Mouse (Mus musculus) midbrain, embryonic 10.5 days (tissue): ENCODE data around the gene Mtor. TPM values are rescaled to one million over a fixed set of nuclear protein-coding genes. Genes with fewer than 3 reads are reported as not detected.

Experiments
- DNase-seq: peaks from one replicate; pipeline ENCODE4 v3.0.0-alpha.2; 2017; ENCODE audit warnings: low spot score
- H3K27ac ChIP-seq: fragments of 300-500 bp; sonication (generic); replicated peaks from 2 replicates; pipeline ENCODE4 v1.5.1; 2016; ENCODE audit warnings: mild to moderate bottlenecking
- H3K27me3 ChIP-seq: fragments of 300-500 bp; sonication (generic); 2 replicates; pipeline ENCODE4 v1.6.1; 2016; ENCODE audit warnings: low read depth, mild to moderate bottlenecking; ENCODE audit not compliant: poor library complexity, severe bottlenecking
- H3K36me3 ChIP-seq: fragments of 300-500 bp; sonication (generic); 2 replicates; pipeline ENCODE4 v1.6.1; 2016; ENCODE audit warnings: mild to moderate bottlenecking, moderate library complexity
- H3K4me1 ChIP-seq: fragments of 300-500 bp; sonication (generic); 2 replicates; pipeline ENCODE4 v1.6.1; 2016
- H3K4me3 ChIP-seq: fragments of 300-500 bp; sonication (generic); 2 replicates; pipeline ENCODE4 v1.5.1; 2016; ENCODE audit warnings: mild to moderate bottlenecking, moderate library complexity
- H3K9me3 ChIP-seq: fragments of 300-500 bp; sonication (generic); replicated peaks from 2 replicates; pipeline ENCODE4 v1.6.1; 2016; ENCODE audit warnings: mild to moderate bottlenecking
- WGBS: fragments of 180-500 bp; shearing (Covaris S2); methylation state at CpG from one replicate; pipeline ENCODE4 v1.1.7; 2016; 5-methylcytosine and 5-hydroxymethylcytosine counted together
- polyA plus RNA-seq: library from polyadenylated mRNA; unstranded; fragments of >200 nt; fragmentation: Nextera tagmentation; extraction: Ambion mirVana; gene quantifications from 2 replicates; pipeline ENCODE4 v1.2.1, GENCODE M21; 2016

Gene Mtor
- polyA plus RNA-seq, 1 experiment from 2014 or later, result 20.8 TPM

DNA sequence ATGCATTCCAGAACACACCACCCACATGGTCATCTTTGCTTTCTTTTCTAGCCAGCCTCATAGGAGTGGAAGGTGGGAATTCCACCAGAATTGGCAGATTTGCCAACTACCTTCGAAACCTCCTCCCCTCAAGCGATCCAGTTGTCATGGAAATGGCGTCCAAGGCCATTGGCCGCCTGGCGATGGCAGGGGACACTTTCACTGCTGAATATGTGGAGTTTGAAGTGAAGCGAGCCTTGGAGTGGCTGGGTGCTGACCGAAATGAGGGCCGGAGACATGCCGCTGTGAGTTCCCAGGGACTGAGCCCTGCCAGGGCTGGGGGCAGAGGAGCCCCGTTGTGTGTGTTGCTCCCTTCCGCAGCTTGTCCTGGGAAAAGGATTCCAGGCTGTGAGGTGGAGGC is 5.3 kb downstream of the Mtor start:
- 94% methylated on average over 11 of the region's 11 CpGs for WGBS
- H3K9me3 ChIP-seq, result no peaks in the 10 kb centered on the region
- H3K36me3 ChIP-seq, result peaks cover 72% of the 10 kb centered on the region
- peaks cover 21% of the 10 kb centered on the region for H3K4me1 ChIP-seq
- no peak overlapping the region for H3K4me3 ChIP-seq
- DNase-seq, result no peak
- H3K27ac ChIP-seq, result no peak overlapping the region
- no peaks in the 10 kb centered on the region for H3K27me3 ChIP-seq

DNA sequence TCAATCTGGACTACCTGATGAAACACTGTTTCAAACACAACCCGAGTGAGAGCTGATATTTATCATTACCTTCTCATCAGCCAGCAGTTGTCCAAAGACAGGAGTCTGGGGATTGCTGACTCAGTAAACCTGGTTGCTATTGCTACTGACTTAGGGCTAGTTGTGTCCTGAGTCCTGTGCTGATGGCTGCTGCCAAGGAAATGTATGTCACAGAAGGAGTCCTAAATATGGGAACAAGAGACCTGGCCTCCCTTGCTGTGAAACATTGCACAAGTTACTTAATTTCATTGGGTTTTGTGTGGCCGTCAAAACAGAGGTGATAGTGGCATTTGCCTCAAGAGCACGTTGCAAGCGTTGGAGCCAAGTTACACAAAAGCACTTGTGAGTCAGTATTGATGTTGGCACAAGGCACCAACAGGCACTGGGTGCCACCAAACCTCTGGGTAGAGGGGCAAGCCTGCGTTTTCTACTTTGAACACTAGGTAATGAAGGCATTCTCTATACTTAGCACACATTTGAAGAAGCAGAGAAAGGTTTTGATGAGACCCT is 7.1 kb downstream of the Mtor start:
- DNase-seq, result no peak
- WGBS, result 95% methylated on average over 5 of the region's 5 CpGs
- Histone ChIP-seq H3K4me3 (no peak overlapping the region), H3K4me1 (peaks cover 8% of the 10 kb centered on the region), H3K27ac (no peak overlapping the region), H3K36me3 (peaks cover 91% of the 10 kb centered on the region), H3K27me3 (no peaks in the 10 kb centered on the region), H3K9me3 (no peaks in the 10 kb centered on the region)

- H3K9me3 ChIP-seq, result no peaks in the 10 kb centered on the region
- 66% methylated on average over 12 of the region's 12 CpGs for WGBS
- H3K27ac ChIP-seq, result 0 out of 2 replicates have a peak overlapping the region, but pooled peaks have one; percentile 1
- H3K4me3 ChIP-seq, result no peak overlapping the region
- peaks cover 100% of the 10 kb centered on the region for H3K36me3 ChIP-seq
- no peaks in the 10 kb centered on the region for H3K27me3 ChIP-seq
- DNase-seq, result no peak
- peaks cover 12% of the 10 kb centered on the region; the same call in 1 of the 2 replicates for H3K4me1 ChIP-seq
Observed at GRCm38 (mm10) chr4:148460656-148461284, 12.4 kb downstream of the Mtor start.

- 81% methylated on average over 4 of the region's 4 CpGs for WGBS
- Histone ChIP-seq H3K36me3 (peaks cover 100% of the 10 kb centered on the region), H3K9me3 (no peaks in the 10 kb centered on the region), H3K4me1 (peaks cover 12% of the 10 kb centered on the region; the same call in 1 of the 2 replicates), H3K27ac (no peak overlapping the region), H3K27me3 (no peaks in the 10 kb centered on the region), H3K4me3 (no peak overlapping the region)
- no peak for DNase-seq
Observed at GRCm38 (mm10) chr4:148461772-148462171, 13.4 kb downstream of the Mtor start.

DNA sequence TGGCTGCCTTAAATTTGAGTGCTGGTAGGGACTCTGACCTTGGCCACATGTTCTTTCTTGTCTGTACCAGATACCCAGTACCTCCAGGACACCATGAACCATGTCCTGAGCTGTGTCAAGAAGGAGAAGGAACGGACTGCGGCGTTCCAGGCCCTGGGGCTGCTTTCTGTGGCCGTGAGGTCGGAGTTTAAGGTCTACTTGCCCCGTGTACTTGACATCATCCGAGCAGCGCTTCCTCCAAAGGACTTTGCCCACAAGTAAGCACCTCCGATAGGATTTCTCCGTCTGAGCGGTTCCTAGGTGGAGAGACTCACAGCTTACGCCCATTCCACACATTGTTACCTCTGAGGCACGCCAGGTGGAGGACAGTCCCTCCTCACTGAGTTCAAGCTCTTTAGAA is 14.3 kb downstream of the Mtor start:
- Histone ChIP-seq H3K27me3 (no peaks in the 10 kb centered on the region), H3K9me3 (no peaks in the 10 kb centered on the region), H3K4me3 (no peak overlapping the region), H3K36me3 (peaks cover 100% of the 10 kb centered on the region), H3K4me1 (peaks cover 12% of the 10 kb centered on the region; the same call in 1 of the 2 replicates), H3K27ac (no peak overlapping the region)
- no peak for DNase-seq
- 96% methylated on average over 13 of the region's 13 CpGs for WGBS

- no peaks in the 10 kb centered on the region for H3K9me3 ChIP-seq
- no peaks in the 10 kb centered on the region for H3K27me3 ChIP-seq
- H3K4me3 ChIP-seq, result no peak overlapping the region
- no peak for DNase-seq
- peaks cover 12% of the 10 kb centered on the region; the same call in 1 of the 2 replicates for H3K4me1 ChIP-seq
- WGBS, result 89% methylated on average over 14 of the region's 14 CpGs
- H3K27ac ChIP-seq, result no peak overlapping the region
- H3K36me3 ChIP-seq, result peaks cover 100% of the 10 kb centered on the region
Observed at GRCm38 (mm10) chr4:148463208-148463960, 15.0 kb downstream of the Mtor start.

DNA sequence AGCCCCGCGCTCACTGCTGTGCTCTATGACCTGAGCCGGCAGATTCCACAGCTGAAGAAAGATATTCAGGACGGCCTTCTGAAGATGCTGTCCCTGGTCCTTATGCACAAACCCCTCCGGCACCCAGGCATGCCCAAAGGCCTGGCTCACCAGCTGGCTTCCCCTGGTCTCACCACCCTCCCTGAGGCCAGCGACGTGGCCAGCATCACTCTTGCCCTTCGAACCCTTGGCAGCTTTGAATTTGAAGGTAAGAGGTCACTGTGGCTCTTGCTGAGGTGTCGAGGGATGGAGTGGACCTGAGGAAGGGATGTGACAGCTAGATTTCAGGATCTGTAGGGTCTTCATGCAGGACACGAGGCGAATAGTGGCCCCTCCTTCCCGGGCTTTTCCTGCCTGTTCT is 15.9 kb downstream of the Mtor start:
- Histone ChIP-seq H3K4me1 (peaks cover 12% of the 10 kb centered on the region; the same call in 1 of the 2 replicates), H3K4me3 (no peak overlapping the region), H3K36me3 (peaks cover 100% of the 10 kb centered on the region), H3K27ac (no peak overlapping the region), H3K27me3 (no peaks in the 10 kb centered on the region), H3K9me3 (no peaks in the 10 kb centered on the region)
- DNase-seq, result no peak
- 94% methylated on average over 12 of the region's 12 CpGs for WGBS

- WGBS, result 96% methylated on average over 12 of the region's 12 CpGs
- peaks cover 100% of the 10 kb centered on the region for H3K36me3 ChIP-seq
- H3K4me3 ChIP-seq, result no peak overlapping the region
- DNase-seq, result no peak
- H3K4me1 ChIP-seq, result peaks cover 12% of the 10 kb centered on the region; the same call in 1 of the 2 replicates
- H3K9me3 ChIP-seq, result no peaks in the 10 kb centered on the region
- no peaks in the 10 kb centered on the region for H3K27me3 ChIP-seq
- H3K27ac ChIP-seq, result no peak overlapping the region
Observed at GRCm38 (mm10) chr4:148464869-148465268, 16.5 kb downstream of the Mtor start.

DNA sequence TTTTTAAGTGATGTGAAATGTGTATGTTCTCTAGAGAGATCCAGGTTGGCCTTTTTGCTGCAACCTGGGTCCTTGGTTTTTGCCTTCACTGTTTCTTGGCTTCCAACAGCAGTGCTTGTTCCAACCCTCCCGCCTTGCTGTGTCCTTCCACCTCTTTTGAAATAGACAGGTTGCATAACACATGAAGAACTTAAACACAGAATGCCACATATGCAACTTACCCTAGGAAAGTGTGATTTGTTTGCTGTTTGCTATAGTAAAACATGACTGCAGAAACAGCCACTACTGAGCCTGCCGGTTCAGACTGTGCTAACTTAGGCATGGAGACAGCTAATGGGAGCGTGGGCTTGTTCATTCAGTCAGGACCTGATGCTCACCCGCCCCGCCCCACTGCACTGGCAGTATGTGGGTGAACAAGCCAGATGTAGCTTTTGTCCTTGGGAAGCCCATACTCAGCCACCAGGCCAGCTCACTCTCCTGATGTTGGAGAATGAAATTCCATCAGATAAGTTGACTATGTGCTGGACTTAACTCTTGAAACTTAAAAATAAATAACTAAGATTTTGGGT is 18.2 kb downstream of the Mtor start:
- Histone ChIP-seq H3K27ac (no peak overlapping the region), H3K27me3 (no peaks in the 10 kb centered on the region), H3K36me3 (peaks cover 100% of the 10 kb centered on the region), H3K4me1 (no peaks in the 10 kb centered on the region), H3K4me3 (no peak overlapping the region), H3K9me3 (no peaks in the 10 kb centered on the region)
- 93% methylated on average over 5 of the region's 5 CpGs for WGBS
- no peak for DNase-seq

DNA sequence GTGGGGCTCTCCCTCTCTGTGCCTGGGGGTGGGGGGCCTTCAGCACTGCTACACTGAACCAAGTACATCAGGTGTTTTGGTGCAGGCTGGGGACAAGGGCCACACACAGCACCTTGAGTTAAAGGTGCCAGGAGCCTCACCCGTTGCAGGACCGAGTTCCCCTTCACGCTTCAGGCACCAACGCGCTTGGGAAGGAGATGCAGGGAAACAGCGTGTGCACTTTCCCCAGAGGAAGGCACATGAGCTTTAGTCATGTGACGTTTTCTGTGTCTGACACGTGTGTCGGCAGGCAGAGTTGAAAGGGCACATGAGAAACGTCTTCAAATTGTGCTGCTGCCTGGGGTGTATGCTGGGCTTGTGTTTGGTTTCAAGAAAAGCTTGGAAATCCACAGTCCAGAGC is 20.0 kb downstream of the Mtor start:
- Histone ChIP-seq H3K9me3 (no peaks in the 10 kb centered on the region), H3K4me1 (no peaks in the 10 kb centered on the region), H3K27ac (no peak overlapping the region), H3K27me3 (no peaks in the 10 kb centered on the region), H3K4me3 (no peak overlapping the region), H3K36me3 (peaks cover 100% of the 10 kb centered on the region)
- DNase-seq, result no peak
- WGBS, result 94% methylated on average over 10 of the region's 10 CpGs

DNA sequence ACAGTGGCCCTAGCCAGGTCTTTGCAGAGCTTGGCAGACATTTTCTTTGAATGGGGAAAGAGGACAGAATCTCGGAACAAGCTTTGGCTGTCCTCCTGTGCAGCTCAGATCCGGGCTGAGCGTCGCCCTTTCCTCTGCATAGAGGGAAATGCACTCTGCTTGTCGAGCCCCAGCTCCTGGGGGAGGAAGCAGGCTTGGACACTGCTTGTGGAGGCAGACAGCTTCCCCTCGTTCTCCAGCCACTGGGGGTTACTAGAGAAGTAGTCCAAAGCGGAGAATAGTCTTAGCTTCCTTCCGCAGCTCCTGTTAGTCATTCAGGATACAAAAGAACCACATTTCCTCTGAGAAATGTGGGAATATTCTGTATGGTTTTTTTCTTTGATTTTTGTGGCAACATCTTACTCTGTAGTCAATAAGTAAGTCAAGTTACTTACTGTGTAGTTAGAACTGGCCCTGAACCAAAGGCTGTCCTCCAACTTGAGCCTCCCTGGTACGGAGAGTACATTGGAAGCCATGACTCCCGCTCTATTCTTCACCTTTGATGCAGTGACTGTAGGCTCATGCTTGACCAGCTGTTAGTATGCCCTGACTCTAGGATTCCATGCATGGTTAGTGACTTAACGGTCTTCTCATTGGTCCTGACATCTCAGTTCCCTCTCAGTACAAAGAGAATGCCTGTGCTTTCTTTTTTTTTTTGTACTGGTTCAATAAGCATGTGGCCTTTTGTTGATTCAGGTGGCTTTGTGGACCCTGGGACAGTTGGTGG is 21.3 kb downstream of the Mtor start:
- H3K9me3 ChIP-seq, result no peaks in the 10 kb centered on the region
- DNase-seq, result no peak
- H3K36me3 ChIP-seq, result peaks cover 100% of the 10 kb centered on the region
- H3K4me1 ChIP-seq, result no peaks in the 10 kb centered on the region
- H3K27ac ChIP-seq, result no peak overlapping the region
- WGBS, result 85% methylated on average over 11 of the region's 11 CpGs
- no peaks in the 10 kb centered on the region for H3K27me3 ChIP-seq
- no peak overlapping the region for H3K4me3 ChIP-seq

DNA sequence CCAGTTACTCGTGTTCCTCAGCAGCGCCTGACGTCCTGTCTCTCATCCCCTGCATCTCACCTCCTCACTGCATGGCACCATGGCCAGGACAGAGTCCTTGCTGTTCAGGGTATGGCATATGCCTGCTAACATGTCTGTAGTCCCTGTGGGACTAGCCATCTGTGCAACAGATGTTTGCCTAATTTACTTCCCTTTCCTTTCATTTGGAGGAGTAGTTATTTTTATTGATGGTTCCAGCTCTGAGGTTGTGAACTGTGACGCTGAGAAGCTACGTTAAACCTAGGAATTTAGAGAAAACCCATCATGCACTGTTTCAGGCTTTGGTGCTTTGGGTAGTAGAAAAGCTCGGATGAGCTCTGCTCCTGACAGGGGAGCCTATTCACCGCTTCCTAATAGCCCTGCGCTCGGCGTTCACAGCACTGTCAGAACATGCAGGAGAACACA is 23.0 kb downstream of the Mtor start:
- WGBS, result 85% methylated on average over 10 of the region's 10 CpGs
- Histone ChIP-seq H3K36me3 (peaks cover 100% of the 10 kb centered on the region), H3K9me3 (no peaks in the 10 kb centered on the region), H3K27me3 (no peaks in the 10 kb centered on the region), H3K4me1 (no peaks in the 10 kb centered on the region), H3K27ac (no peak overlapping the region), H3K4me3 (no peak overlapping the region)
- no peak for DNase-seq
